Comparison of ENCODE assay signal across 8 mouse cellular contexts in the genomic region with DNA sequence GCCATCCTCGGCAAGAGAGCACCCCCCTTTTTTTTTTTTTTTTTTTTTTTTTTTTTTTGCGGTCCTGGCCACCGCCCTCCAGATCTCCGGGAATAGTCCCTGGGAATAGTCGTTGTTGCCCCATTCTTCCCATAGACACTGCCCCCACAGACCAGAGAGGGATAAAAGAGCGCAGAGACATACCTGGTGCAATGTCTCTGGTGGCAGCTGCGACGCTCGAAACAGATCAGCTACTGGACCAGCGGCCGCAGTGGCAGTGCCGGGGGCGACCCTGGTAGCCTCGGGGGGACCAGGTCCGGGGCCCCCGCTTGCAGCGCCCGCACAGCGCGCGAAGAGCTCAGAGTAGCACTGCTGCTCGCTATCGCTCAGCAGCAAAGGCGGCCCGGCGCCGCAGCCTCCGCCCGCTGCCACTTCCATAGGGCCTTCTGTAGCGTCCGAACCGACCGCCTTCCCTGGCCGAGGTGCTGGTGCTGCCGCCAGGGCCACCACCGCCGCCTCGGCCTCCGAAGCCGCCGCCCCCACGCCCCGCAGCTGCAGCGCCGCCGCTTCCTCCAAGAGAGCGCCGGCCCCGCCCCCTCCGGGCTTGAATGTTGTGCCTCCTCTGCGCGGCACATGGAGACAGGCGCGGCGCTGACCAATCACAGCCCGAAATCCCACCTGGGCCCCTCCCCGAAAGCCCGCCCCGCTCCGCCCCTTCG. TPM values are rescaled to one million over a fixed set of nuclear protein-coding genes. Genes with fewer than 3 reads are reported as not detected.
DNase-seq lines count a peak whose midpoint lies in the region; ATAC-seq and TF ChIP-seq lines count a peak whose summit lies in the region.

A gene (minus strand): TSS at position 559 of the 698 bp plus-strand sequence.

- peak within 1 kb of the TSS; percentile 57 for H3K4me3 ChIP-seq in forebrain, embryonic 13.5 days
- H3K4me3 ChIP-seq in heart, postnatal 0 days (ENCODE audit: low read depth, low read length), result peak within 1 kb of the TSS; percentile 56
- peak within 1 kb of the TSS; percentile 70 for H3K4me3 ChIP-seq in liver, embryonic 15.5 days (replicated peaks)
- H3K4me3 ChIP-seq in neural tube, embryonic 12.5 days, result peak within 1 kb of the TSS; percentile 51
- H3K4me3 ChIP-seq in testis, adult 2 months (ENCODE audit: control insufficient read depth, low read depth, low read length), result peak within 1 kb of the TSS; percentile 85

- peak within 1 kb of the TSS; percentile 72 for H3K4me2 ChIP-seq in forebrain, embryonic 13.5 days
- peak within 1 kb of the TSS; percentile 89 for H3K4me2 ChIP-seq in heart, postnatal 0 days (ENCODE audit: low read depth, low read length)
- peak within 1 kb of the TSS; percentile 94 for H3K4me2 ChIP-seq in liver, embryonic 15.5 days
- H3K4me2 ChIP-seq in neural tube, embryonic 12.5 days (replicated peaks), result peak within 1 kb of the TSS; percentile 74

- no peaks in the 10 kb centered on the region for H3K4me1 ChIP-seq in forebrain, embryonic 13.5 days
- no peaks in the 10 kb centered on the region for H3K4me1 ChIP-seq in heart, postnatal 0 days (ENCODE audit: control insufficient read depth, insufficient read depth)
- peaks cover 12% of the 10 kb centered on the region for H3K4me1 ChIP-seq in liver, embryonic 15.5 days (replicated peaks)
- H3K4me1 ChIP-seq in neural tube, embryonic 12.5 days, result no peaks in the 10 kb centered on the region
- peaks cover 2% of the 10 kb centered on the region; the same call in 1 of the 2 replicates for H3K4me1 ChIP-seq in testis, adult 2 months (ENCODE audit: control insufficient read depth, insufficient read depth, low read length)

- TF ChIP-seq EP300 in heart, postnatal 0 days (IDR thresholded peaks at IDR 0.05; ENCODE audit: low read depth), result no peak

- no peak for TF ChIP-seq POLR2A in testis, adult 2 months (IDR thresholded peaks at IDR 0.05; ENCODE audit: control insufficient read depth, low read depth, low read length)

- ATAC-seq in cerebellum, adult (ENCODE audit: insufficient number of reproducible peaks, low FRiP score, low TSS enrichment), result peak; percentile 97
- peak; percentile 99 for ATAC-seq in forebrain, embryonic 13.5 days
- ATAC-seq in heart, postnatal 0 days (ENCODE audit: insufficient read depth, low read depth), result peak; percentile 72
- ATAC-seq in liver, embryonic 15.5 days (ENCODE audit: insufficient read depth), result peak; percentile 85
- ATAC-seq in neural tube, embryonic 12.5 days (ENCODE audit: low FRiP score, low read depth), result peak; percentile 95

- no peaks in the 10 kb centered on the region for H3K9me3 ChIP-seq in forebrain, embryonic 13.5 days (replicated peaks)
- no peaks in the 10 kb centered on the region for H3K9me3 ChIP-seq in heart, postnatal 0 days (replicated peaks; ENCODE audit: control insufficient read depth, low read length)
- no peaks in the 10 kb centered on the region for H3K9me3 ChIP-seq in liver, embryonic 15.5 days (replicated peaks)
- H3K9me3 ChIP-seq in neural tube, embryonic 12.5 days, result no peaks in the 10 kb centered on the region

- TF ChIP-seq CTCF in heart, postnatal 0 days (IDR thresholded peaks at IDR 0.05; ENCODE audit: low read depth), result no peak
- no peak for TF ChIP-seq CTCF in testis, adult 2 months (IDR thresholded peaks at IDR 0.05; ENCODE audit: control insufficient read depth, insufficient read depth, insufficient replicate concordance, low read depth, low read length)

- H3K9ac ChIP-seq in forebrain, embryonic 13.5 days, result peak within 1 kb of the TSS; percentile 70
- 0 out of 2 replicates have a peak within 1 kb of the TSS, but pooled peaks have one; percentile 37 for H3K9ac ChIP-seq in heart, postnatal 0 days (replicated peaks; ENCODE audit: low read depth, low read length)
- H3K9ac ChIP-seq in liver, embryonic 15.5 days, result peak within 1 kb of the TSS; percentile 65
- peak within 1 kb of the TSS; percentile 67 for H3K9ac ChIP-seq in neural tube, embryonic 12.5 days

- no peaks in the 10 kb centered on the region for H3K36me3 ChIP-seq in forebrain, embryonic 13.5 days (ENCODE audit: poor library complexity, severe bottlenecking)
- H3K36me3 ChIP-seq in heart, postnatal 0 days (replicated peaks; ENCODE audit: control insufficient read depth, insufficient read depth, low read length), result no peaks in the 10 kb centered on the region
- no peaks in the 10 kb centered on the region for H3K36me3 ChIP-seq in liver, embryonic 15.5 days (replicated peaks)
- no peaks in the 10 kb centered on the region for H3K36me3 ChIP-seq in neural tube, embryonic 12.5 days
- H3K36me3 ChIP-seq in testis, adult 2 months (ENCODE audit: control insufficient read depth, insufficient read depth, low read length), result no peaks in the 10 kb centered on the region

- peak; percentile 75 for DNase-seq in ES-CJ7 (ENCODE audit: low read depth, low spot score)
- peak; percentile 21 for DNase-seq in heart, postnatal 0 days (ENCODE audit: low spot score)
- peak; percentile 88 to 93 for DNase-seq in kidney, postnatal 4 days

- 15% methylated on average over 39 of the region's 61 CpGs for WGBS in forebrain, embryonic 13.5 days
- 19% methylated on average over 49 of the region's 61 CpGs for WGBS in heart, postnatal 0 days
- WGBS in liver, embryonic 15.5 days (ENCODE audit: insufficient replicate concordance), result 14% methylated on average over 46 of the region's 61 CpGs
- 19% methylated on average over 58 of the region's 61 CpGs for WGBS in neural tube, embryonic 12.5 days

- H3K27me3 ChIP-seq in forebrain, embryonic 13.5 days, result peaks cover 8% of the 10 kb centered on the region; the same call in 1 of the 2 replicates
- no peaks in the 10 kb centered on the region for H3K27me3 ChIP-seq in heart, postnatal 0 days (ENCODE audit: control insufficient read depth, insufficient read depth, low read length)
- H3K27me3 ChIP-seq in liver, embryonic 15.5 days, result 0 out of 2 replicates have a peak, but pooled peaks cover 2% of the 10 kb centered on the region
- H3K27me3 ChIP-seq in neural tube, embryonic 12.5 days (replicated peaks), result peaks cover 11% of the 10 kb centered on the region
- H3K27me3 ChIP-seq in testis, adult 2 months (ENCODE audit: control insufficient read depth, insufficient read depth, low read length), result no peaks in the 10 kb centered on the region

- H3K27ac ChIP-seq in forebrain, embryonic 13.5 days, result no peak within 1 kb of the TSS
- no peak within 1 kb of the TSS for H3K27ac ChIP-seq in heart, postnatal 0 days (ENCODE audit: low read depth)
- H3K27ac ChIP-seq in liver, embryonic 15.5 days (replicated peaks), result peak within 1 kb of the TSS; percentile 71
- H3K27ac ChIP-seq in neural tube, embryonic 12.5 days, result no peak within 1 kb of the TSS
- peak within 1 kb of the TSS; percentile 66 for H3K27ac ChIP-seq in testis, adult 2 months (ENCODE audit: control insufficient read depth, insufficient read depth, low read depth, low read length)

RNA-seq across cellular contexts. Expression of the gene that starts here (rescaled TPM):
- 1.4 and 1.9 TPM in 2 replicates for polyA plus RNA-seq in forebrain, embryonic 13.5 days (2015; fragmentation: Nextera tagmentation; extraction: Ambion mirVana)
- 0.27 and 0.42 TPM in 2 replicates for total RNA-seq in heart, postnatal 0 days (2014; rRNA removed; ENCODE audit: low replicate concordance)
- 0.07 and 0.08 TPM in 2 replicates for polyA plus RNA-seq in heart, postnatal 0 days (2015; fragmentation: Nextera tagmentation; extraction: Ambion mirVana)
- polyA plus RNA-seq in liver, embryonic 15.5 days (2015; fragmentation: Nextera tagmentation; extraction: Ambion mirVana), result 0.70 and 1.4 TPM in 2 replicates
- 1.4 and 1.9 TPM in 2 replicates for polyA plus RNA-seq in neural tube, embryonic 12.5 days (2016; fragmentation: Nextera tagmentation; extraction: Ambion mirVana)
- 0.81 and 1.1 TPM in 2 replicates for polyA plus RNA-seq in testis, adult 2 months (2012; rRNA removed)

Comparison
In these comparisons a context has a peak if more than half of its experiments do, and no peak if none do; other contexts are left out.
1. Peak in DNase-seq, ATAC-seq, H3K4me3 ChIP-seq, H3K9ac ChIP-seq and H3K4me2 ChIP-seq in heart, postnatal 0 days; RNA of the gene not detected or under 1 TPM.
2. DNase-seq: peak in every context shown above with its lines; median percentile 90 in kidney, postnatal 4 days; 75 in ES-CJ7; 21 in heart, postnatal 0 days.
3. H3K27ac ChIP-seq: peak in liver, embryonic 15.5 days (single experiment) and testis, adult 2 months (single experiment); none in forebrain, embryonic 13.5 days (single experiment), heart, postnatal 0 days (single experiment) and neural tube, embryonic 12.5 days (single experiment).
4. Peak in every context shown above with its lines, with median percentiles within 50 percentile points of each other: ATAC-seq, H3K4me2 ChIP-seq, H3K4me3 ChIP-seq and H3K9ac ChIP-seq.